In genomic region chr13:49845663-49846062, GRCm38 (mm10) we compare ENCODE assay signal across 28 mouse cellular contexts. TPM values are rescaled to one million over a fixed set of nuclear protein-coding genes. Genes with fewer than 3 reads are reported as not detected.
DNase-seq lines count a peak whose midpoint lies in the region; ATAC-seq and TF ChIP-seq lines count a peak whose summit lies in the region.
"Had no signal": no experiment of that assay in that cellular context is flagged by ENCODE, and none has a peak within 500 bp of the region (broad histone marks: within the 10 kb centered on the region; RNA-seq: fewer than 3 reads in every experiment).

No protein-coding gene starts in this region.

- no peaks in the 10 kb centered on the region for H3K79me2 ChIP-seq in MEL (ENCODE audit: control insufficient read depth, insufficient read depth, low read length, poor library complexity)

- peaks cover 4% of the 10 kb centered on the region; the same call in 1 of the 2 replicates for H3K4me1 ChIP-seq in liver, postnatal 0 days (ENCODE audit: insufficient read depth)
- no peaks in the 10 kb centered on the region for H3K4me1 ChIP-seq in liver, embryonic 11.5 days (replicated peaks; ENCODE audit: control insufficient read depth, insufficient read depth, low read length)
- H3K4me1 ChIP-seq in MEL (ENCODE audit: control insufficient read depth in 1 of 2, insufficient read depth in 2 of 2, low read length in 2 of 2) = peaks cover 0 to 24% of the 10 kb centered on the region in 2 experiments; a peak in 2 of 4 replicates
- H3K4me1 ChIP-seq: embryonic facial prominence, embryonic 13.5 days; embryonic facial prominence, embryonic 15.5 days; forebrain, embryonic 10.5 days; forebrain, embryonic 12.5 days had no signal

- no peak for TF ChIP-seq CTCF in liver, postnatal 0 days (IDR thresholded peaks at IDR 0.05; ENCODE audit: low read depth)
- TF ChIP-seq CTCF in MEL (IDR thresholded peaks at IDR 0.05 in 2 of 3, conservative IDR thresholded peaks at IDR 0.05 in 1 of 3; ENCODE audit: control insufficient read depth in 1 of 3, insufficient read depth in 1 of 3, low read depth in 2 of 3, low read length in 3 of 3, poor library complexity in 1 of 3, severe bottlenecking in 1 of 3) = no peak; a peak in 1 of 6 replicates

- no peaks in the 10 kb centered on the region for H3K36me3 ChIP-seq in liver, postnatal 0 days (replicated peaks; ENCODE audit: insufficient read depth, low read length)
- H3K36me3 ChIP-seq in liver, embryonic 11.5 days (ENCODE audit: control insufficient read depth, insufficient read depth, low read length) = no peaks in the 10 kb centered on the region
- peaks cover 0 to 19% of the 10 kb centered on the region in 2 experiments; a peak in 2 of 4 replicates for H3K36me3 ChIP-seq in MEL (ENCODE audit: control insufficient read depth in 1 of 2, insufficient read depth in 2 of 2, low read length in 2 of 2)
- H3K36me3 ChIP-seq: embryonic facial prominence, embryonic 13.5 days; embryonic facial prominence, embryonic 15.5 days; forebrain, embryonic 10.5 days; forebrain, embryonic 12.5 days had no signal

- no peak overlapping the region for H3K9ac ChIP-seq in liver, postnatal 0 days (replicated peaks)
- no peak overlapping the region for H3K9ac ChIP-seq in liver, embryonic 11.5 days (ENCODE audit: low read depth, low read length)
- H3K9ac ChIP-seq in MEL (ENCODE audit: control insufficient read depth, low read depth, low read length, poor library complexity, severe bottlenecking) = no peak overlapping the region
- H3K9ac ChIP-seq: embryonic facial prominence, embryonic 13.5 days; embryonic facial prominence, embryonic 15.5 days; forebrain, embryonic 12.5 days had no signal

- H3K4me3 ChIP-seq in liver, postnatal 0 days (ENCODE audit: low read depth, low read length) = no peak overlapping the region
- no peak overlapping the region for H3K4me3 ChIP-seq in liver, embryonic 11.5 days (ENCODE audit: low read depth, low read length)
- H3K4me3 ChIP-seq in MEL (ENCODE audit: control insufficient read depth in 1 of 2, insufficient read depth in 1 of 2, low read depth in 2 of 2, low read length in 2 of 2) = no peak overlapping the region
- H3K4me3 ChIP-seq: embryonic facial prominence, embryonic 13.5 days; embryonic facial prominence, embryonic 15.5 days; erythroblast, embryonic 14.5 days; forebrain, embryonic 10.5 days; forebrain, embryonic 12.5 days had no signal

- no peaks in the 10 kb centered on the region for H3K27me3 ChIP-seq in liver, postnatal 0 days (ENCODE audit: insufficient read depth, low read length)
- no peaks in the 10 kb centered on the region for H3K27me3 ChIP-seq in liver, embryonic 11.5 days (replicated peaks; ENCODE audit: control insufficient read depth, insufficient read depth, low read length)
- no peaks in the 10 kb centered on the region for H3K27me3 ChIP-seq in MEL (ENCODE audit: control insufficient read depth in 1 of 2, insufficient read depth in 2 of 2, low read length in 2 of 2)
- H3K27me3 ChIP-seq: embryonic facial prominence, embryonic 13.5 days; embryonic facial prominence, embryonic 15.5 days; forebrain, embryonic 12.5 days had no signal

- no peak for TF ChIP-seq POLR2A in MEL (IDR thresholded peaks at IDR 0.05; ENCODE audit: control insufficient read depth in 1 of 2, insufficient read depth in 1 of 2, low read depth in 1 of 2, low read length in 2 of 2, poor library complexity in 1 of 2)

- TF ChIP-seq EP300 in liver, postnatal 0 days (IDR thresholded peaks at IDR 0.05; ENCODE audit: low read depth) = no peak
- peak; percentile 38 to 60; a peak in 3 of 4 replicates for TF ChIP-seq EP300 in MEL (IDR thresholded peaks at IDR 0.05; ENCODE audit: low read depth in 1 of 2, low read length in 2 of 2)

- TF ChIP-seq RAD21 in MEL (IDR thresholded peaks at IDR 0.05; ENCODE audit: low read depth, low read length) = no peak

- no peak overlapping the region for H3K27ac ChIP-seq in liver, postnatal 0 days (ENCODE audit: low read depth)
- H3K27ac ChIP-seq in liver, embryonic 11.5 days (ENCODE audit: low read depth, low read length) = no peak overlapping the region
- H3K27ac ChIP-seq in MEL (ENCODE audit: control insufficient read depth, low read depth, low read length) = peak overlapping the region; percentile 68
- H3K27ac ChIP-seq: embryonic facial prominence, embryonic 13.5 days; embryonic facial prominence, embryonic 15.5 days; forebrain, embryonic 10.5 days; forebrain, embryonic 12.5 days had no signal

- H3K4me2 ChIP-seq in liver, postnatal 0 days (ENCODE audit: low read depth, low read length) = no peak overlapping the region
- H3K4me2 ChIP-seq in liver, embryonic 11.5 days = no peak overlapping the region
- H3K4me2 ChIP-seq: embryonic facial prominence, embryonic 13.5 days; embryonic facial prominence, embryonic 15.5 days; forebrain, embryonic 12.5 days had no signal

- DNase-seq in liver, postnatal 0 days = peak; percentile 5
- DNase-seq in liver, embryonic 11.5 days (ENCODE audit: low spot score) = no peak
- DNase-seq in MEL (ENCODE audit: low read depth, low spot score) (no peak), MEL-GATA-1-ER (ENCODE audit: extremely low read depth, low read depth) (peak; percentile 44)
- DNase-seq in lung, postnatal 10 days = no peak
- DNase-seq: adrenal gland, adult 2 months; adrenal gland, postnatal 10 days; adrenal gland, postnatal 25 days; cerebellum, adult 11 months; cerebellum, adult 18-20 months; cerebellum, adult 8-10 months; cerebellum, adult 9-11 months; cerebellum, postnatal 14 days; cerebellum, postnatal 36 days; embryo, embryonic 11 days had no signal

- 69% methylated on average over 3 of the region's 3 CpGs for WGBS in liver, postnatal 0 days (ENCODE audit: insufficient replicate concordance)
- WGBS in liver, embryonic 11.5 days = 66% methylated on average over 3 of the region's 3 CpGs

- H3K9me3 ChIP-seq in liver, postnatal 0 days (ENCODE audit: low read length) = no peaks in the 10 kb centered on the region
- H3K9me3 ChIP-seq in liver, embryonic 11.5 days (ENCODE audit: control insufficient read depth, low read length) = no peaks in the 10 kb centered on the region; the same call in 1 of the 2 replicates
- H3K9me3 ChIP-seq in MEL (replicated peaks; ENCODE audit: insufficient read depth, low read length) = no peaks in the 10 kb centered on the region

- no peak for ATAC-seq in liver, postnatal 0 days
- no peak for ATAC-seq in liver, embryonic 11.5 days (replicated peaks; ENCODE audit: low FRiP score)
- ATAC-seq: forebrain, embryonic 14.5 days; forebrain, embryonic 16.5 days had no signal

TF ChIP-seq in MEL, 35 proteins besides CTCF, POLR2A, EP300 and RAD21:
- TF ChIP-seq MAX (IDR thresholded peaks at IDR 0.05; ENCODE audit: low read length) (no peak), GATA1 (IDR thresholded peaks at IDR 0.05; ENCODE audit: low read depth, low read length) (peak; percentile 37; the same call in 1 of the 2 replicates), MEF2A (IDR thresholded peaks at IDR 0.05; ENCODE audit: extremely low read depth, insufficient replicate concordance, low read depth, low read length, poor library complexity, severe bottlenecking) (no peak)

RNA-seq across cellular contexts. Expression of gene Gm30302, which starts 46.9 kb away (rescaled TPM):
- polyA plus RNA-seq in liver, postnatal 0 days (2015; fragmentation: Nextera tagmentation; extraction: Ambion mirVana) = 0.04 TPM in 1 of 2 replicates, not detected in the other
- polyA plus RNA-seq in liver, embryonic 11.5 days (2014; fragmentation: Nextera tagmentation; extraction: Ambion mirVana) = 0.14 TPM in 1 of 2 replicates, not detected in the other
- not detected in 2 replicates for total RNA-seq in MEL (2012; rRNA removed)
- under 1 TPM in 1 of 2 experiments, not detected in 1; 0.19 TPM for polyA plus RNA-seq in MEL (2012; ENCODE audit: insufficient read depth in 1 of 2, insufficient read length in 2 of 2, low read depth in 1 of 2, low replicate concordance in 2 of 2, missing spikeins in 1 of 2)
- total RNA-seq: adrenal gland, adult 2 months; adrenal gland, postnatal 25 days; adrenal gland, postnatal 4 days; common myeloid progenitor, adult 5-6 weeks; ES-E14 had no signal
- polyA plus RNA-seq: adrenal gland, adult 2 months; brain, embryonic 14.5 days; C2C12; embryonic facial prominence, embryonic 11.5 days; embryonic facial prominence, embryonic 13.5 days; embryonic facial prominence, embryonic 15.5 days; erythroblast, embryonic 14.5 days; forebrain, embryonic 10.5 days; forebrain, embryonic 12.5 days; forebrain, embryonic 14.5 days; forebrain, embryonic 16.5 days had no signal

Comparison
In these comparisons a context has a peak if more than half of its experiments do, and no peak if none do; other contexts are left out.
1. DNase-seq: peak in liver, postnatal 0 days (single experiment) and MEL-GATA-1-ER (single experiment); none in liver, embryonic 11.5 days (single experiment), MEL (single experiment) and lung, postnatal 10 days (single experiment).